Mouse (Mus musculus): ENCODE measurements around the gene Fxyd3. TPM values are rescaled to one million over a fixed set of nuclear protein-coding genes. Genes with fewer than 3 reads are reported as not detected.

Gene Fxyd3
- total and polyA plus RNA-seq, 3 experiments: not detected

DNA sequence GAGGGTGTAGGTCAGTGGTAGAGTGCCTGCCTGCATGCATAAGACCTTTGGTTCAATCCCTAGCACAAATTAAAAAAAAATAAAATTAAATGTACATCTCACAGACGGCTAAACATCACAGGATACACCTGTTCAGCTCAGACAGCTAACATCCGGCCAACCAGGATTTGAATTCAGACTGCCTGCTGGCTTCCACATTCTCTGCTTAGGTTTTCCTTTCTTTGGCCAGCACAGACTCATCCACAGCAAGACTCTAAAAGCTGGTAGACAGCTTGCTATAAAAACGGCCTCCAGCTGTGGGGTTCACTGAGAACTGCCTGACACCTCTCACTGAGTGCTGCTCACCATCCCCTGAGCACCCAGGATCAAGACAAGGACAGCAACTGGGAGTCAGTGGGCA, 29.7 kb upstream of the Fxyd3 start:
- Histone ChIP-seq H3K9ac (ENCODE audit: control insufficient read depth, low read depth, low read length, poor library complexity, severe bottlenecking) (no peak overlapping the region), H3K79me2 (ENCODE audit: control insufficient read depth, insufficient read depth, low read length, poor library complexity) (no peaks in the 10 kb centered on the region), H3K4me3 (ENCODE audit: control insufficient read depth in 1 of 2, insufficient read depth in 1 of 2, low read depth in 2 of 2, low read length in 2 of 2) (no peak overlapping the region), H3K9me3 (replicated peaks; ENCODE audit: insufficient read depth, low read length) (no peaks in the 10 kb centered on the region), H3K27ac (ENCODE audit: control insufficient read depth, low read depth, low read length) (no peak overlapping the region), H3K36me3 (ENCODE audit: control insufficient read depth in 1 of 2, insufficient read depth in 2 of 2, low read length in 2 of 2) (peaks cover 0 to 8% of the 10 kb centered on the region in 2 experiments; a peak in 1 of 4 replicates), H3K4me1 (ENCODE audit: control insufficient read depth in 1 of 2, insufficient read depth in 2 of 2, low read length in 2 of 2) (peaks cover 0 to 16% of the 10 kb centered on the region in 2 experiments; a peak in 1 of 4 replicates), H3K27me3 (ENCODE audit: control insufficient read depth in 1 of 2, insufficient read depth in 2 of 2, low read length in 2 of 2) (no peaks in the 10 kb centered on the region)
- no peak for DNase-seq (ENCODE audit: low read depth, low spot score)
- TF ChIP-seq RCOR1 (IDR thresholded peaks at IDR 0.05; ENCODE audit: low read depth, low read length): no peak
- TF ChIP-seq TAL1 (IDR thresholded peaks at IDR 0.05; ENCODE audit: low read length): no peak
- TF ChIP-seq NRF1 (IDR thresholded peaks at IDR 0.05; ENCODE audit: insufficient read depth, low read depth, low read length, poor library complexity, severe bottlenecking): no peak
- no peak for TF ChIP-seq CHD2 (IDR thresholded peaks at IDR 0.05; ENCODE audit: low read length)
- no peak for TF ChIP-seq ZMIZ1 (IDR thresholded peaks at IDR 0.05; ENCODE audit: low read depth, low read length)
- no peak for TF ChIP-seq KAT2A (conservative IDR thresholded peaks at IDR 0.05; ENCODE audit: low read depth, low read length)
- TF ChIP-seq SMC3 (IDR thresholded peaks at IDR 0.05; ENCODE audit: low read depth, low read length): no peak
- TF ChIP-seq HCFC1 (IDR thresholded peaks at IDR 0.05; ENCODE audit: low read depth, low read length): no peak
- TF ChIP-seq TBP (IDR thresholded peaks at IDR 0.05; ENCODE audit: low read depth, low read length): no peak
- TF ChIP-seq POLR2AphosphoS5 (IDR thresholded peaks at IDR 0.05; ENCODE audit: borderline replicate concordance, low read depth, low read length): no peak
- no peak for TF ChIP-seq MAFK (IDR thresholded peaks at IDR 0.05; ENCODE audit: borderline replicate concordance, low read depth, low read length)
- TF ChIP-seq USF1 (IDR thresholded peaks at IDR 0.05; ENCODE audit: low read depth, low read length): no peak
- TF ChIP-seq MAX (IDR thresholded peaks at IDR 0.05; ENCODE audit: low read length): no peak
- no peak for TF ChIP-seq E2F4 (IDR thresholded peaks at IDR 0.05; ENCODE audit: borderline replicate concordance, low read depth, low read length)
- no peak for TF ChIP-seq NELFE (IDR thresholded peaks at IDR 0.05; ENCODE audit: low read depth, low read length)
- TF ChIP-seq ZKSCAN1 (IDR thresholded peaks at IDR 0.05; ENCODE audit: low read depth, low read length): no peak
- TF ChIP-seq ETS1 (IDR thresholded peaks at IDR 0.05; ENCODE audit: low read depth, low read length): no peak
- no peak for TF ChIP-seq EP300 (IDR thresholded peaks at IDR 0.05; ENCODE audit: low read depth in 1 of 2, low read length in 2 of 2)
- TF ChIP-seq POLR2A (IDR thresholded peaks at IDR 0.05; ENCODE audit: control insufficient read depth in 1 of 2, insufficient read depth in 1 of 2, low read depth in 1 of 2, low read length in 2 of 2, poor library complexity in 1 of 2): no peak

DNA sequence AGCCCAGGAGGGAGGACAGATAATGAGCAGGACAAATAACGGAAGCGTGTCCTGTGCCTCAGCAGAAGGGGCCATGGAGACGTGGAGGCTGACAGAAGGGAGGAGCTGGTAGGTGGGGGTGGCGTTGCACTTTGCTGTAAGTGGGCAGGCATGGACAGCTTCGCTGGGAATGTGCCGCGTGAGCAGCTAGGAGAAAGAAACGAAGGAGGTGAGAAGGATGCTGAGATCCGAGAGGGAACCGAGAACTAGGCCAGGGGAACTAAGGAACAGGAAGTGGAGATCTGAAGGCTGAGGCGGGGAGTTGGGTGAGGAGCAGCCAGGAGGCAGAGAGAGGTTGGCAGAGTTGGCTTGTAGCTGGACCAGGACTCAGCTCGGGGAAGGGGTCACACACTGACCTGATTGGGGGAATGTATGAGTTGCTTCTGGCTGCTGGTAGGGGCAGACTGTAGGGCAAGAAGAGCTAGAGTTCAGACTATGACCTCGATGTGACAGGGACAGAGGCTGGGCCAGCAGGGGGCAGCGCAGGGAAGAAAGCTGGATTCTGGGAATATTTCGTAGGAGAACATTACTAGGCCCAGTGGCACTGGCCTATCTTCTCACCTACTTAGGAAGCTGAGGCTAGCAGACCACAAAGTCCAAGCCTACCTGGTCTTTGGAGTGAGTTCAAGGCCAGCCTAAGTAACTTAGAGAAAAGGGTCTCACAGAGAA, 28.7 kb upstream of the Fxyd3 start:
- no peaks in the 10 kb centered on the region for H3K79me2 ChIP-seq (ENCODE audit: control insufficient read depth, insufficient read depth, low read length, poor library complexity)
- no peak overlapping the region for H3K4me3 ChIP-seq (ENCODE audit: control insufficient read depth in 1 of 2, insufficient read depth in 1 of 2, low read depth in 2 of 2, low read length in 2 of 2)
- H3K27ac ChIP-seq (ENCODE audit: control insufficient read depth, low read depth, low read length): no peak overlapping the region
- H3K4me1 ChIP-seq (ENCODE audit: control insufficient read depth in 1 of 2, insufficient read depth in 2 of 2, low read length in 2 of 2): peaks cover 0 to 11% of the 10 kb centered on the region in 2 experiments; a peak in 1 of 4 replicates
- no peaks in the 10 kb centered on the region for H3K9me3 ChIP-seq (replicated peaks; ENCODE audit: insufficient read depth, low read length)
- H3K27me3 ChIP-seq (ENCODE audit: control insufficient read depth in 1 of 2, insufficient read depth in 2 of 2, low read length in 2 of 2): no peaks in the 10 kb centered on the region
- peaks cover 0 to 2% of the 10 kb centered on the region in 2 experiments; a peak in 1 of 4 replicates for H3K36me3 ChIP-seq (ENCODE audit: control insufficient read depth in 1 of 2, insufficient read depth in 2 of 2, low read length in 2 of 2)
- peak; percentile 31 for DNase-seq (ENCODE audit: low read depth, low spot score)
- no peak overlapping the region for H3K9ac ChIP-seq (ENCODE audit: control insufficient read depth, low read depth, low read length, poor library complexity, severe bottlenecking)
- TF ChIP-seq ZMIZ1 (IDR thresholded peaks at IDR 0.05; ENCODE audit: low read depth, low read length) (no peak), ELF1 (IDR thresholded peaks at IDR 0.05; ENCODE audit: low read depth, low read length) (no peak), USF1 (IDR thresholded peaks at IDR 0.05; ENCODE audit: low read depth, low read length) (no peak), E2F4 (IDR thresholded peaks at IDR 0.05; ENCODE audit: borderline replicate concordance, low read depth, low read length) (no peak), CHD2 (IDR thresholded peaks at IDR 0.05; ENCODE audit: low read length) (no peak), CTCF (IDR thresholded peaks at IDR 0.05 in 2 of 3, conservative IDR thresholded peaks at IDR 0.05 in 1 of 3; ENCODE audit: control insufficient read depth in 1 of 3, insufficient read depth in 1 of 3, low read depth in 2 of 3, low read length in 3 of 3, poor library complexity in 1 of 3, severe bottlenecking in 1 of 3) (peak; percentile 61 to 81 (median 66)), SMC3 (IDR thresholded peaks at IDR 0.05; ENCODE audit: low read depth, low read length) (peak; percentile 59), RAD21 (IDR thresholded peaks at IDR 0.05; ENCODE audit: low read depth, low read length) (peak; percentile 47), POLR2A (IDR thresholded peaks at IDR 0.05; ENCODE audit: control insufficient read depth in 1 of 2, insufficient read depth in 1 of 2, low read depth in 1 of 2, low read length in 2 of 2, poor library complexity in 1 of 2) (no peak)

Data from MEL (cell line).